Mouse (Mus musculus) adrenal gland, adult (tissue): Measurements from ENCODE around the gene Lpcat2.

ENCODE experiments used
- DNase-seq, 2 experiments: peaks; one replicate each; pipeline ENCODE4 v3.0.0; 2022 to 2023; ENCODE audit warnings: low spot score in 1 of 2; ENCODE audit not compliant: inconsistent age in 2 of 2

Gene Lpcat2

GRCm38 (mm10) chr8:92855171-92855894 lies at the start of gene Lpcat2:
TSS of gene Lpcat2 (plus strand) at chr8:92855339.
- peak; percentile 83 to 86 for DNase-seq

GRCm38 (mm10) chr8:92812773-92813172 lies 42.4 kb upstream of the Lpcat2 start:
- no peak for DNase-seq

- no peak for DNase-seq
Observed at GRCm38 (mm10) chr8:92815661-92816060, 39.5 kb upstream of the Lpcat2 start.

GRCm38 (mm10) chr8:92817928-92818818 lies 37.0 kb upstream of the Lpcat2 start:
- peak; percentile 90 to 96 for DNase-seq

GRCm38 (mm10) chr8:92821151-92821550 lies 34.0 kb upstream of the Lpcat2 start:
- no peak for DNase-seq

- DNase-seq: no peak
Observed at GRCm38 (mm10) chr8:92822386-92822785, 32.8 kb upstream of the Lpcat2 start.

- DNase-seq: peak in 1 of 2 experiments; percentile 28
Observed at GRCm38 (mm10) chr8:92825991-92826390, 29.1 kb upstream of the Lpcat2 start.

GRCm38 (mm10) chr8:92827243-92828034 lies 27.7 kb upstream of the Lpcat2 start, which contains the start of gene Mmp2:
TSS of gene Mmp2 (plus strand) at chr8:92827291.
- no peak for DNase-seq

- DNase-seq: no peak
Observed at GRCm38 (mm10) chr8:92828251-92828743, 26.8 kb upstream of the Lpcat2 start.

GRCm38 (mm10) chr8:92834065-92834731 lies 20.9 kb upstream of the Lpcat2 start:
- DNase-seq: no peak

- peak; percentile 61 to 74 for DNase-seq
Observed at GRCm38 (mm10) chr8:92834786-92835500, 20.2 kb upstream of the Lpcat2 start.

GRCm38 (mm10) chr8:92835901-92836300 lies 19.2 kb upstream of the Lpcat2 start:
- DNase-seq: no peak

GRCm38 (mm10) chr8:92838616-92839015 lies 16.5 kb upstream of the Lpcat2 start:
- peak in 1 of 2 experiments; percentile 30 for DNase-seq

GRCm38 (mm10) chr8:92839161-92839560 lies 16.0 kb upstream of the Lpcat2 start:
- no peak for DNase-seq

- DNase-seq: peak in 1 of 2 experiments; percentile 74
Observed at GRCm38 (mm10) chr8:92839876-92840275, 15.3 kb upstream of the Lpcat2 start.

GRCm38 (mm10) chr8:92846684-92847083 lies 8.5 kb upstream of the Lpcat2 start:
- DNase-seq: peak in 1 of 2 experiments; percentile 36

- DNase-seq: peak; percentile 72
Observed at GRCm38 (mm10) chr8:92847299-92847698, 7.8 kb upstream of the Lpcat2 start.

GRCm38 (mm10) chr8:92849261-92849660 lies 5.9 kb upstream of the Lpcat2 start:
- DNase-seq: peak; percentile 70 to 76

- peak; percentile 64 to 81 for DNase-seq
Observed at GRCm38 (mm10) chr8:92850239-92850638, 4.9 kb upstream of the Lpcat2 start.

GRCm38 (mm10) chr8:92851381-92851780 lies 3.8 kb upstream of the Lpcat2 start:
- DNase-seq: no peak
